Mouse (Mus musculus) ES-E14 (cell line): ENCODE measurements around the gene Tbl1x.

Experiments used
- CHD2 ChIP-seq: IDR thresholded peaks from 2 replicates; pipeline ENCODE4 v1.6.1; 2014; ENCODE audit warnings: mild to moderate bottlenecking, low read depth, low read length, inconsistent platforms
- HCFC1 ChIP-seq: IDR thresholded peaks from 2 replicates; pipeline ENCODE4 v1.6.1; 2012; ENCODE audit warnings: low read length, inconsistent platforms, borderline replicate concordance; ENCODE audit not compliant: insufficient read depth
- ZC3H11A ChIP-seq: IDR thresholded peaks from 2 replicates; pipeline ENCODE4 v1.6.1; 2012; ENCODE audit warnings: low read depth, mild to moderate bottlenecking, inconsistent platforms, low read length, borderline replicate concordance
- ZNF384 ChIP-seq: IDR thresholded peaks from 2 replicates; pipeline ENCODE4 v1.6.1; 2012; ENCODE audit warnings: low read depth, low read length, inconsistent platforms

DNA sequence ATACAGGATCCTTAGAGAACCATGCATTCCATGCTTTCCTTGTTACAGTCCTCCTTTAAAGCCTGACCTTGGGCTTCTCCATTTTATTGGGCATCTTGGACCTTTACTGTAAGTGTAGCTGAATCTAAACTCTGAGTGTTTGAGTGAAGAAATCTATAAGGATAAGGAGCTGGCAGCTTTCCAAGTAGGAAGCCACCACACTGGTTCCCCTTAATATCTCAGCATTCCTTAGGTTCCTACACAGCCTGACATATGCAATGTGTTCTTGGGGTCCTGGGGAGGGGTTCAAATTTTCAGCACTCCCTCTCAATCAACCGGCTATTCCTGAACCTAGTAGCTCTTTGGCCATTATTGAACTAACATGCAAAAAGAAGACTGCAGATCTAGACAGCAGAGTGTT, 38.0 kb upstream of the Tbl1x start:
- TF ChIP-seq CHD2 (no peak), HCFC1 (no peak), ZNF384 (no peak), ZC3H11A (no peak)
